Mouse (Mus musculus): ENCODE measurements around the gene Adamtsl4. TPM values are rescaled to one million over a fixed set of nuclear protein-coding genes. Genes with fewer than 3 reads are reported as not detected.
"Not testable (repeated sequence)": the region's sequence is repeated elsewhere in the genome, so short reads cannot be mapped to it uniquely, and the experiment has no call there.

The Adamtsl4 gene
- total RNA-seq, 2 experiments from 2014 or later: 3.0 to 4.1 TPM

GRCm38 (mm10) chr3:95677420-95678090 lies 10.2 kb downstream of the Adamtsl4 start:
- DNase-seq (ENCODE audit: low spot score in 2 of 2): no peak

- DNase-seq (ENCODE audit: low spot score in 2 of 2): peak in 1 of 2 experiments; percentile 36
Measured at GRCm38 (mm10) chr3:95676745-95677419, 10.8 kb downstream of the Adamtsl4 start.

GRCm38 (mm10) chr3:95675301-95676092 lies 12.2 kb downstream of the Adamtsl4 start:
- DNase-seq (ENCODE audit: low spot score in 2 of 2): peak; percentile 50 to 59

GRCm38 (mm10) chr3:95674812-95675211 lies 12.9 kb downstream of the Adamtsl4 start:
- DNase-seq (ENCODE audit: low spot score in 2 of 2): no peak

GRCm38 (mm10) chr3:95674236-95674635 lies 13.5 kb downstream of the Adamtsl4 start:
- no peak for DNase-seq (ENCODE audit: low spot score in 2 of 2)

- no peak for DNase-seq (ENCODE audit: low spot score in 2 of 2)
Measured at GRCm38 (mm10) chr3:95673707-95674211, 14.0 kb downstream of the Adamtsl4 start.

GRCm38 (mm10) chr3:95672861-95673706 lies 14.6 kb downstream of the Adamtsl4 start:
- DNase-seq (ENCODE audit: low spot score in 2 of 2): no peak

GRCm38 (mm10) chr3:95672461-95672860 lies 15.3 kb downstream of the Adamtsl4 start:
- DNase-seq (ENCODE audit: low spot score in 2 of 2): no peak

GRCm38 (mm10) chr3:95671201-95671600 lies 16.5 kb downstream of the Adamtsl4 start:
- DNase-seq (ENCODE audit: low spot score in 2 of 2): no peak

GRCm38 (mm10) chr3:95670419-95670818 lies 17.3 kb downstream of the Adamtsl4 start:
- DNase-seq (ENCODE audit: low spot score in 2 of 2): not testable (repeated sequence)

- DNase-seq (ENCODE audit: low spot score in 2 of 2): no peak
Measured at GRCm38 (mm10) chr3:95669309-95669665, 18.4 kb downstream of the Adamtsl4 start.

GRCm38 (mm10) chr3:95668589-95669308 lies 19.0 kb downstream of the Adamtsl4 start:
- no peak for DNase-seq (ENCODE audit: low spot score in 2 of 2)

GRCm38 (mm10) chr3:95668026-95668425 lies 19.7 kb downstream of the Adamtsl4 start:
- DNase-seq (ENCODE audit: low spot score in 2 of 2): peak in 1 of 2 experiments; percentile 50

GRCm38 (mm10) chr3:95667521-95667920 lies 20.2 kb downstream of the Adamtsl4 start:
- DNase-seq (ENCODE audit: low spot score in 2 of 2): no peak

- DNase-seq (ENCODE audit: low spot score in 2 of 2): no peak
Measured at GRCm38 (mm10) chr3:95666124-95666844, 21.4 kb downstream of the Adamtsl4 start.

GRCm38 (mm10) chr3:95664940-95665352 lies 22.8 kb downstream of the Adamtsl4 start:
- DNase-seq (ENCODE audit: low spot score in 2 of 2): no peak

GRCm38 (mm10) chr3:95663969-95664608 lies 23.6 kb downstream of the Adamtsl4 start:
- DNase-seq (ENCODE audit: low spot score in 2 of 2): no peak

- DNase-seq (ENCODE audit: low spot score in 2 of 2): no peak
Measured at GRCm38 (mm10) chr3:95663486-95663885, 24.2 kb downstream of the Adamtsl4 start.
